Mouse (Mus musculus): Measurements from ENCODE around the gene Gm5580.
"Not testable (repeated sequence)": the region's sequence is repeated elsewhere in the genome, so short reads cannot be mapped to it uniquely, and the experiment has no call there.

Gm5580 gene

DNA sequence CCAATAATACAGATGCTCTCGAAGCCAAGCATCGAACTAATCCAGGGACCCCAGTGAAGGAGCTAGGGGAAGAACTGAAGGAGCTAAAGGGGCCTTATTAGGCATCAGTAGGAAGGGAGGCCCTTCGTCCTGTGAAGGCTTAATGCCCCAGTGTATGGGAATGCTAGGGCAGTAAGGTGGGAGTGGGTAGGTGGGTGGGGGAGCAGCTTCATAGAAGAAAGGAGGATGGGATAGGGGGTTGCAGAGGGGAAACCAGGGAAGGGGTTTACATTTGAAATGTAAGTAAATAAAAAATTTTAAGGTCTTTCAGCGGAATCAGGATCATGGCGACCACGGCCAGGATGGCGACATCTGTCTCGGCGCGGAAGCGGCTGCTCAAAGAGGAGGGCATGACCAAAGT, at the start of gene Gm5580:
TSS of gene Gm5580 (plus strand) at position 301 of the 400 bp plus-strand sequence.
- DNase-seq = not testable (repeated sequence)

DNA sequence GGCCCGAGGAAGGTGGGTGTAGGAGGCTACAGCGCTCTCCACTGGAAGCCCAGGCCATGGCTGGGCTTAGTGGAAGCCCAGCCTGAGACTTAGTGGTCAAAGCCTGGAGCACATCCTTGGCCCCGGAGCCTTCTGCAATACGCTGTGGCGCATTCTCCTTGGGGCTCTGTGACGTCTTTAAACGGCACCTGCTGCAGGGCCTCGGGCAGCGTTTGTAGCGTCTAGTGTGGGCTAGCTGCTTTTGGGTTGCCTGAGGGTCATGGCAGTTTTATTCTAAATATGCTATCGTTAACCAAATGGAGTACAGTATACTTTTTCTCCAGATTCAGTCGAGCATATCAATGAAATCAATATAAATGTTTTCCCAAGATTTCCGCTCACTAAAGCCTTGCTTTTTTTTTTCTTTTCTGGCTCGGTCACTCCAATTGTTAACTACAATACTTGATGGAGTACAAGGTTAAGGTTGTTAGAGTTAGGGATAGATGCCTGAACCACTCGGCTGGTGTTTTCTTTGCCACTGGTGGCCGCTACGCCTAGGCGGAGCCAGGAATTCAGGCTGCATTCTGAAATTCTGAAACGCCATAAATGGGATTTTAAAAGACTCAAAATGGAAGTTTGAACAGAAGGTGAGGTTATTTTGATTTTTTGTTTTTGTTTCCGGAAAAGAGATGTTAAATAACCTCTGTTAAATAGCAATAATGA, 44.5 kb upstream of the Gm5580 start, which contains the start of gene Olfr212:
TSS of gene Olfr212 (plus strand) at position 215 of the 702 bp plus-strand sequence.
- DNase-seq = not testable (repeated sequence)

DNA sequence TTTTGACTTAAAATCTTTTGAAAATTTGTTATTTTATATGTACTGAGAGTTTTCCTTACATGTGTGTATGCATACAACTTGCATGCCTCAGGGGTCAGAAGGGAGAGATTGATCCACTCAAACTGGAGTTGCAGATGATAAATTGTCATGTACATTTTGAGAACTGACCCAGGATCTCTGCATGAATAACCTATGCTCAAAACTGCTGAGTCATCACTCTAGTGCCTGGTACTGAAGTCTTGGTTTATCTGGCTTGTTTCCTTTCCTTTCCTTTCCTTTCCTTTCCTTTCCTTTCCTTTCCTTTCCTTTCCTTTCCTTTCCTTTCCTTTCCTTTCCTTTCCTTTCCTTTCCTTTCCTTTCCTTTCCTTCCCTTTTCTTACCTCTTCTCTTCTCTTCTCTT, 36.1 kb upstream of the Gm5580 start:
- no peak for DNase-seq

DNA sequence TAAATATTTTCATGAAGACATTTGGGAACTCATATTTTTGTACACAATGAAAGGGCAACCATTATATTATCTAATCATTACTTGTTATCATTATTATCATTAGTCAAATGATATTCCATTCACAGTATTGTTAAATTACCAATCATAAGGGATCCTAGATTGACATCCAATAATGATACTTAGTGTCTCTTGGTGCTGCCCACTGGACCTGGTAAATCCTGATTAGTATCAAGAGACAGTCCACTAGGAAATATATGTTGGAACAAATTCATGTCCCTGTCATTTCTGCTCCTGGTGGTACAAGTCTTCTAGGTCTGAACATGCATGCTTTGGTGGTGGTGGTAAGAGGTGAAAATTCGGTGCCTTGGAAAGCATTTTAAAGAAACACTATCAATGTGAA, 12.8 kb upstream of the Gm5580 start, which contains the start of gene Olfr213:
TSS of gene Olfr213 (plus strand) at position 301 of the 400 bp plus-strand sequence.
- no peak for DNase-seq

DNA sequence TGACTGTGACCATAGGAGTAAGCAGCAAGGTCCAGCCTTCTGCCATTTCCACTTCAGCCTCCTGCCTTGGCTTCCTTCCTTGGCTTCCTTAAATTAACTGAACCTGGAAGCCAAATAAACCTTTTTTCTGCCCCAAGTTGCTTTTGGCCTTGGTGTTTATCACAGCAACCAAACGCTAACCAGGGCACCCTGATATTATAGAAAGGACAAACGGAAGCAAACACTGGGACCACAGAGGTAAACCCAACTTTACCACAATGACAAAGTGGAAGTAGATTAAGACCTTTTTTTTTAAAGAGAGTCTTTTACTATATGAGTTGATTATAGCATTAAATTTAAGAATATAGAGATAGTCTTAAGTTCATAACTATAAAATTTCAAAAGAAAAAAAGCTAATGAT, 8.4 kb upstream of the Gm5580 start:
- DNase-seq = no peak

DNA sequence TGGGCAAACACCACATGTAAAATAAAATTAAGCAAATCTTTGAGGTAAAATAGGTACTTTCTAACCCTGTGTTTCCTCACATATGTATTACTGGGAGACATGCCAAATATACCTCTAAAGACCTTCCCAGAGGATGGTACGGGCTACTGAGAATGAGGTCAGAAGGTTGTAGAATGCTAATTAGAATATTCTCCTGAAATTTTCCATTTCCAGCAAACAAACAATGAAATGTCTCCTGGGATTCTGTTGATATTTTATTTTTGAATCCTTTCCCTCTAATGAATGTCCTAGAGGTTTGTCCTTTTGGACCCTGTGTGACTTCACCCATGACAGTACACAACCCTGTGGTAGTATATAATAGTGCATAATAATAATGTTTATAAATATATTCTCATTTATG, 3.0 kb downstream of the Gm5580 start, which contains the start of gene Olfr214:
TSS of gene Olfr214 (plus strand) at position 301 of the 400 bp plus-strand sequence.
- DNase-seq = no peak

DNA sequence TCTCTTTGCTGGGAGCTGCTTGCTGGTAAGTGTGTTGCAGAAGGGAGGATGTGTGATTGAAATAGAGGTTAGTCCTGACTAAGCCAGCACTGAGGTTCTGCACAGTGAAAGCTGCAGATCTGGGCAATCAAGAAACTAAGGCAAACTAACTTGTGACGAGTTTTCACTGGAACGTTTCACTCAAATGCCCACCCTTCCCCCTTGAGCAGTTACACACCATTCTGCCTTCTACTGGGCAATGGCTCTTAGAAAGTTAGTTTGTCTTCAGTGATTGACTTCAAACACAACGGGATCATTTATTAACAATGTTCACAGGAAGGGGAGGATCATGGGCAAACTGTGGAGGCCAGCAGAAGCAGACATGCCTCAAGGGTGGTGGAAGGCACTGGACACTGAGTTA, 4.0 kb downstream of the Gm5580 start:
- DNase-seq = no peak

DNA sequence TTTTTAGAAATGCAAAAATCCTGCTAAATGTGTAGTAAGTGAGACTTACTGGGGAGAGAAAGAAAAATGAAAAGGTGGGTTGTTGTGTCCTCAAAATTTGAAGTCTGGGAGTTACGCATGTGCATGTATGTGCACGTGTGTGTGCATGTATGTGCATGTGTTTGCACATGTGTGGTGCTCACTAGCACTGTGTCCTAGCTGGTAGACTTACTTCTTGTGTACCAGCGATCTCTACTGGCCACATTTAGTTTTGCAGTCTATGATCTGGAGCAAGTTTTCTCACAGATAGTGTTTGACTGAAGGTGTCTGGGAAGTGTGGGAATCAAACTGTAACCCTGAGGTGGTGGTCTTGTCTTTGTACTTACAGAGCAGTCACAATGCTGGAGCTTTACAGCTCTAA, 18.9 kb downstream of the Gm5580 start:
- peak; percentile 80 for DNase-seq

DNA sequence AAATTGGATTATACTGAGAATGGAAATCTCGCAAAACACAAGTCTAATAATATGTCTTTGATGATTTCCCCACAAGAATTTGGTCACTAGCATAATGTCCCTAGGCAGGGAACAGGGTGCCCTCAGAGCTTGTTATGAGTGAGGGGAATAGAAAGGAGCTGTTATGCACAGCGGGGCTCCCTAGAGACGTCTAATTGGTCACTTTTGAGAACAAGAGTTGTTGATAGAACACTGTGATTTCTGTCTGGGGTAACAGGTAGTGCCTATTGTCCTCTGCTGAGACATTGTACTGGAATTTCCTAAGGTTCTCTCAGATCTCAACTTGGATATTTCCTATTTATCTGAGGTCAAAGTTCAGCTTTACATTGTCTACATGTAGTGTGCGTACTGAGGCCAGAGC, 33.2 kb downstream of the Gm5580 start, which contains the start of gene Olfr215:
TSS of gene Olfr215 (minus strand) at position 101 of the 400 bp plus-strand sequence.
- DNase-seq = peak; percentile 19

DNA sequence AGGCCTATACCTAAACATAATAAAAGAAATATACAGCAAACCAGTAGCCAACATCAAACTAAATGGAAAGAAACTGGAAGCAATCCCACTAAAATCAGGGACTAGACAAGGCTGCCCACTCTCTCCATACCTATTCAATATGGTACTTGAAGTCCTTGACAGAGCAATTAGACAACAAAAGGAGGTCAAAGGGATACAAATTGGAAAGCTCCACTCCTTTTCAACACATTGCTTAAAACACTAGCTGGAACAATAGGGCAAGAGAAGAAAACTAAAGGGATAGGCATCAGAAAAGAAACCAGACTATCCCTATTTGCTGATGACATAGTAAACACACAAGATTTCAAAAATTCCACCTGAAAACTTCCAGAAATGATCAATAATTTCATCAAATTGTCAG, 50.0 kb downstream of the Gm5580 start:
- DNase-seq = not testable (repeated sequence)

All from heart, adult 11 months (tissue).